Mouse (Mus musculus) intestine, embryonic 16.5 days (tissue): ENCODE measurements around the gene Lgals9. TPM values are rescaled to one million over a fixed set of nuclear protein-coding genes. Genes with fewer than 3 reads are reported as not detected.

ENCODE experiments used
- ATAC-seq: fragments of 200-750 bp; cut with Nextera tagmentation; 2 replicates; pipeline ENCODE4 v1.8.0; 2017; ENCODE audit warnings: moderate TSS enrichment, moderate library complexity
- H3K27ac ChIP-seq: fragments of 300-500 bp; sonication (generic); 2 replicates; pipeline ENCODE4 v1.5.1; 2014; ENCODE audit warnings: mild to moderate bottlenecking, low read length
- H3K27me3 ChIP-seq: fragments of 300-500 bp; sonication (generic); replicated peaks from 2 replicates; pipeline ENCODE4 v1.6.1; 2014; ENCODE audit warnings: low read length, control low read depth, mixed read lengths; ENCODE audit not compliant: control insufficient read depth, insufficient read depth
- H3K36me3 ChIP-seq: fragments of 300-500 bp; sonication (generic); 2 replicates; pipeline ENCODE4 v1.6.1; 2014; ENCODE audit warnings: low read length, control low read depth; ENCODE audit not compliant: control insufficient read depth, insufficient read depth
- H3K4me1 ChIP-seq: fragments of 300-500 bp; sonication (generic); 2 replicates; pipeline ENCODE4 v1.6.1; 2014; ENCODE audit warnings: low read length, control low read depth, mixed read lengths; ENCODE audit not compliant: control insufficient read depth, insufficient read depth
- H3K4me2 ChIP-seq: fragments of 300-500 bp; sonication (generic); 2 replicates; pipeline ENCODE4 v1.6.1; 2014; ENCODE audit warnings: low read depth, low read length, control low read depth
- H3K4me3 ChIP-seq: fragments of 300-500 bp; sonication (generic); 2 replicates; pipeline ENCODE4 v1.5.1; 2014; ENCODE audit warnings: mild to moderate bottlenecking, low read length
- H3K9ac ChIP-seq: fragments of 300-500 bp; sonication (generic); 2 replicates; pipeline ENCODE4 v1.6.1; 2014; ENCODE audit warnings: low read depth, low read length
- H3K9me3 ChIP-seq: fragments of 300-500 bp; sonication (generic); 2 replicates; pipeline ENCODE4 v1.6.1; 2016; ENCODE audit warnings: low read length, control low read depth; ENCODE audit not compliant: control insufficient read depth
- whole genome bisulfite sequencing: fragments of 180-500 bp; shearing (Covaris S2); extraction: QIAGEN DNeasy Blood & Tissue Kit; methylation state at CpG from one replicate; pipeline ENCODE4 v1.1.7; 2014; 5-methylcytosine and 5-hydroxymethylcytosine counted together
- polyA plus RNA-seq: library from polyadenylated mRNA; unstranded; fragments of >200 nt; fragmentation: Nextera tagmentation; extraction: Ambion mirVana; gene quantifications from 2 replicates; pipeline ENCODE4 v1.2.1, GENCODE M21; 2015

Gene Lgals9
- polyA plus RNA-seq, 1 experiment from 2014 or later, result 96.1 TPM

DNA sequence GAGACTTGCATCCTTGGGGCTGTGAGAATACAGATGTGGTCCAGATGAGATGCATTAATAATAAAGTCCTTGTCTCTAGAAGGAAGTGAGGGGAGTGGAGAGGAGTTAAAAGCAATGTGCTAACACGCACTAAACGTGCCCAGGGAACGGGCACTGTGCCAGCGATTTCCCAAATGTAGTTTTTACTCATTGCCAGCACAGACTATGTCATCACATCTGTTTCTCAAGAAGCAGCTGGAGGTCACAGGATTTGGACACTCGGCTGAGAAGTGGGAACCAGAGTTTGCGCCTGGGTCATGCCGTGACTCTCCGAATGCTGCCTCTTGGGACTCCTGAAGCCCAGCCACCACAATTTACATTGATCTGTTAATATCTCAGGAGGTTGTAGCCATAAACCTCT, 34.4 kb downstream of the Lgals9 start:
- 73% methylated on average over 8 of the region's 8 CpGs for WGBS

DNA sequence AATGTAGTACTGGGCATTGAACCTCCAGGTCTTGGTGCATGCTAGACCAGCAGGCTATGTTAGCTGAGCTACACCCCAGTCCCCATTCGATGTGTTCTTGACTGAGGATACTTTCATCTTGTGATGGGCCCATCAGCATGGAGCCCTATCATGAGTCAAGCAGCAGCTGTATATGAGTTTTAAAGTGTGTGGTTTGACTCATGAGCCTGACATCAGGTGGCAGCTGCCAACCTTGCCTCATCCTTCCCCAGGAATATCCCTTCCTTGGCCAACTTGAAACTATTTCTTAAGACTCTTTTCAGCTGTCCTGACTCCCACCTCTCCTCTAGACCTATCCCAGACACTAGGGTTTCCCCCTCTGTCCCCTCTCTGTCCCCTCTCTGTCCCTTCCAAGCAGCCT, 41.7 kb downstream of the Lgals9 start:
- 94% methylated on average over 1 of the region's 1 CpGs for WGBS
- Histone ChIP-seq H3K27me3 (no peaks in the 10 kb centered on the region), H3K9ac (no peak overlapping the region), H3K4me2 (no peak overlapping the region), H3K4me1 (no peaks in the 10 kb centered on the region), H3K27ac (no peak overlapping the region), H3K36me3 (no peaks in the 10 kb centered on the region), H3K9me3 (no peaks in the 10 kb centered on the region), H3K4me3 (no peak overlapping the region)
- no peak for ATAC-seq

More for the DNA sequence above, 34.4 kb downstream of the Lgals9 start:
- Histone ChIP-seq H3K9ac (no peak overlapping the region), H3K36me3 (no peaks in the 10 kb centered on the region), H3K4me1 (no peaks in the 10 kb centered on the region), H3K4me3 (no peak overlapping the region), H3K27ac (no peak overlapping the region), H3K27me3 (peaks cover 6% of the 10 kb centered on the region; the same call in 1 of the 2 replicates), H3K4me2 (no peak overlapping the region), H3K9me3 (no peaks in the 10 kb centered on the region)
- no peak for ATAC-seq

- Histone ChIP-seq H3K4me2 (no peak overlapping the region), H3K4me1 (no peaks in the 10 kb centered on the region), H3K36me3 (no peaks in the 10 kb centered on the region), H3K9me3 (no peaks in the 10 kb centered on the region), H3K27ac (no peak overlapping the region), H3K4me3 (no peak overlapping the region), H3K9ac (no peak overlapping the region), H3K27me3 (no peaks in the 10 kb centered on the region)
- WGBS, result 85% methylated on average over 6 of the region's 6 CpGs
- ATAC-seq, result no peak
Observed at GRCm38 (mm10) chr11:78935178-78935577, 49.6 kb downstream of the Lgals9 start.

- Histone ChIP-seq H3K9ac (no peak overlapping the region), H3K4me1 (no peaks in the 10 kb centered on the region), H3K9me3 (no peaks in the 10 kb centered on the region), H3K27me3 (no peaks in the 10 kb centered on the region), H3K4me3 (no peak overlapping the region), H3K4me2 (no peak overlapping the region), H3K36me3 (no peaks in the 10 kb centered on the region), H3K27ac (no peak overlapping the region)
- no peak for ATAC-seq
- 74% methylated on average over 4 of the region's 4 CpGs for WGBS
Observed at GRCm38 (mm10) chr11:78934727-78935126, 50.0 kb downstream of the Lgals9 start.

GRCm38 (mm10) chr11:78934307-78934706, 50.4 kb downstream of the Lgals9 start:
- H3K36me3 ChIP-seq, result no peaks in the 10 kb centered on the region
- H3K4me3 ChIP-seq, result no peak overlapping the region
- H3K9ac ChIP-seq, result no peak overlapping the region
- no peaks in the 10 kb centered on the region for H3K27me3 ChIP-seq
- no peaks in the 10 kb centered on the region for H3K9me3 ChIP-seq
- no peak for ATAC-seq
- H3K27ac ChIP-seq, result no peak overlapping the region
- 79% methylated on average over 7 of the region's 7 CpGs for WGBS
- H3K4me1 ChIP-seq, result no peaks in the 10 kb centered on the region
- H3K4me2 ChIP-seq, result no peak overlapping the region

- no peak overlapping the region for H3K9ac ChIP-seq
- WGBS, result 61% methylated on average over 5 of the region's 5 CpGs
- no peak for ATAC-seq
Observed at GRCm38 (mm10) chr11:78929345-78929744, 55.4 kb downstream of the Lgals9 start.

GRCm38 (mm10) chr11:78924916-78925315, 59.8 kb downstream of the Lgals9 start:
- Histone ChIP-seq H3K9ac (peak overlapping the region; percentile 51), H3K27me3 (peaks cover 24% of the 10 kb centered on the region), H3K4me1 (peaks cover 5% of the 10 kb centered on the region; the same call in 1 of the 2 replicates)

More at GRCm38 (mm10) chr11:78929345-78929744, 55.4 kb downstream of the Lgals9 start:
- Histone ChIP-seq H3K36me3 (no peaks in the 10 kb centered on the region), H3K27ac (no peak overlapping the region), H3K27me3 (peaks cover 16% of the 10 kb centered on the region), H3K4me2 (no peak overlapping the region), H3K4me1 (peaks cover 5% of the 10 kb centered on the region; the same call in 1 of the 2 replicates), H3K9me3 (no peaks in the 10 kb centered on the region), H3K4me3 (no peak overlapping the region)

DNA sequence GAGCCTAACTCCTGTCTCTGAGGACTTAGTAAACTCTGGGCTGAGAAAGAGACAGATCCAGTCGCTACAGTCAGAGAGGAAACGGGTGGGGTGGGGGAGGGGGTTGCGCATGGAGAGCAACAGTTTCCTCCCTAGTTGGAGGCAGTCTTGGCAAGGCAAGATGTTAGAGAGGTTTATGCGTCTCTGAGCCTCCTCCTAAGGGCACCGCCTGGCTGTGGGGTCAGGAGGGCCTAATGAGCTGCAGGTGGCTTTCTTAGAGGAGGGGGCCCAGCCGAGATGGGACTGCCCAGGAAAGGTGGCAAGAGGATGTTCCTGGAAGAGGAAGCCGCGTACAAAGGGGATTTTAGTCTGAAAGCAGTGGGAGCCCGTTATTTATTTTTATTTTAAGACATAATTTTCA, 60.6 kb downstream of the Lgals9 start:
- Histone ChIP-seq H3K9ac (no peak overlapping the region), H3K4me3 (no peak overlapping the region), H3K4me1 (peaks cover 5% of the 10 kb centered on the region; the same call in 1 of the 2 replicates), H3K36me3 (no peaks in the 10 kb centered on the region), H3K27ac (no peak overlapping the region), H3K27me3 (peaks cover 24% of the 10 kb centered on the region), H3K9me3 (no peaks in the 10 kb centered on the region), H3K4me2 (no peak overlapping the region)
- ATAC-seq, result no peak
- WGBS, result 23% methylated on average over 9 of the region's 9 CpGs

More at GRCm38 (mm10) chr11:78924916-78925315, 59.8 kb downstream of the Lgals9 start:
- Histone ChIP-seq H3K9me3 (no peaks in the 10 kb centered on the region), H3K36me3 (no peaks in the 10 kb centered on the region), H3K27ac (no peak overlapping the region), H3K4me3 (peak overlapping the region; percentile 46), H3K4me2 (peak overlapping the region; percentile 68)
- 1% methylated on average over 37 of the region's 37 CpGs for WGBS
- peak; percentile 32; the same call in 1 of the 2 replicates for ATAC-seq

GRCm38 (mm10) chr11:78922678-78923407, 61.9 kb downstream of the Lgals9 start:
- Histone ChIP-seq H3K27ac (no peak overlapping the region), H3K4me3 (no peak overlapping the region), H3K36me3 (no peaks in the 10 kb centered on the region), H3K4me2 (no peak overlapping the region), H3K4me1 (peaks cover 5% of the 10 kb centered on the region; the same call in 1 of the 2 replicates), H3K27me3 (peaks cover 24% of the 10 kb centered on the region), H3K9ac (no peak overlapping the region), H3K9me3 (no peaks in the 10 kb centered on the region)
- peak; percentile 81 for ATAC-seq
- WGBS, result 29% methylated on average over 8 of the region's 8 CpGs
